Mouse (Mus musculus) stomach, embryonic 14.5 days (tissue): ENCODE results near the gene Zzef1. TPM values are rescaled to one million over a fixed set of nuclear protein-coding genes. Genes with fewer than 3 reads are reported as not detected.

Experiments
- ATAC-seq: fragments of 200-750 bp; cut with Nextera tagmentation; 2 replicates; pipeline ENCODE4 v1.8.0; 2017; ENCODE audit warnings: low read depth, moderate TSS enrichment; ENCODE audit not compliant: insufficient number of reproducible peaks, insufficient read depth, low FRiP score
- H3K27ac ChIP-seq: fragments of 300-500 bp; sonication (generic); 2 replicates; pipeline ENCODE4 v1.5.1; 2014; ENCODE audit warnings: mild to moderate bottlenecking, low read length, moderate library complexity, mixed read lengths
- H3K27me3 ChIP-seq: fragments of 300-500 bp; sonication (generic); 2 replicates; pipeline ENCODE4 v1.6.1; 2014; ENCODE audit warnings: low read length, control low read depth, mixed read lengths; ENCODE audit not compliant: control insufficient read depth, insufficient read depth
- H3K36me3 ChIP-seq: fragments of 300-500 bp; sonication (generic); 2 replicates; pipeline ENCODE4 v1.6.1; 2014; ENCODE audit warnings: mild to moderate bottlenecking, control low read depth, low read length, moderate library complexity, mixed read lengths; ENCODE audit not compliant: control insufficient read depth, insufficient read depth
- H3K4me1 ChIP-seq: fragments of 300-500 bp; sonication (generic); 2 replicates; pipeline ENCODE4 v1.6.1; 2014; ENCODE audit warnings: low read length, control low read depth, mixed read lengths; ENCODE audit not compliant: control insufficient read depth, insufficient read depth
- H3K4me2 ChIP-seq: fragments of 300-500 bp; sonication (generic); replicated peaks from 2 replicates; pipeline ENCODE4 v1.6.1; 2014; ENCODE audit warnings: low read depth, low read length, control low read depth
- H3K4me3 ChIP-seq: fragments of 300-500 bp; sonication (generic); 2 replicates; pipeline ENCODE4 v1.5.1; 2014; ENCODE audit warnings: low read depth, low read length, control low read depth
- H3K9ac ChIP-seq: fragments of 300-500 bp; sonication (generic); replicated peaks from 2 replicates; pipeline ENCODE4 v1.6.1; 2014; ENCODE audit warnings: low read depth, mild to moderate bottlenecking, control low read depth, low read length, moderate library complexity, mixed read lengths
- H3K9me3 ChIP-seq: fragments of 300-500 bp; sonication (generic); 2 replicates; pipeline ENCODE4 v1.6.1; 2016; ENCODE audit warnings: low read depth, low read length, control low read depth; ENCODE audit not compliant: control insufficient read depth
- WGBS: fragments of 180-500 bp; shearing (Covaris S2); extraction: QIAGEN DNeasy Blood & Tissue Kit; methylation state at CpG from one replicate; pipeline ENCODE4 v1.1.7; 2014; 5-methylcytosine and 5-hydroxymethylcytosine counted together
- polyA plus RNA-seq: library from polyadenylated mRNA; unstranded; fragments of >200 nt; fragmentation: Nextera tagmentation; extraction: Ambion mirVana; gene quantifications from 2 replicates; pipeline ENCODE4 v1.2.1, GENCODE M21; 2014

Gene Zzef1
- polyA plus RNA-seq, 1 experiment from 2014 or later = 13.8 TPM

DNA sequence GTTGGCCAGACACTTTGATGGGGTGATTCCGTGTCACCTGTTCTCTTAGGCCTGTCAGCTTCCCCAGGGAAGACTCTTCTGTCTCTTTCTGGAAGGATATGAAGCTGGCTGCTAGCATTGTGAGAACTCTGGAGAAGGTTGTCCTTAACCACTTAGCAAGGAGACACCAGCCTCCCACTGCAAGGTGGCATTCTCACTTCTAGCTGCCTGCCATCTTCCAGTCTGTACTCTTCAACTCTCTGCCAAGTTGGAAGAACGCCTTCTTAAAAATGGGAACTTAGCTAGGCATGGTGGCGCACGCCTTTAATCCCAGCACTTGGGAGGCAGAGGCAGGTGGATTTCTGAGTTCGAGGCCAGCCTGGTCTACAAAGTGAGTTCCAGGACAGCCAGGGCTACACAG is 17.7 kb downstream of the Zzef1 start:
- Histone ChIP-seq H3K4me2 (no peak overlapping the region), H3K9me3 (no peaks in the 10 kb centered on the region), H3K4me3 (no peak overlapping the region), H3K36me3 (peaks cover 4% of the 10 kb centered on the region; the same call in 1 of the 2 replicates), H3K9ac (no peak overlapping the region), H3K27me3 (no peaks in the 10 kb centered on the region), H3K27ac (no peak overlapping the region), H3K4me1 (no peaks in the 10 kb centered on the region)
- ATAC-seq = no peak
- WGBS = 91% methylated on average over 5 of the region's 5 CpGs

DNA sequence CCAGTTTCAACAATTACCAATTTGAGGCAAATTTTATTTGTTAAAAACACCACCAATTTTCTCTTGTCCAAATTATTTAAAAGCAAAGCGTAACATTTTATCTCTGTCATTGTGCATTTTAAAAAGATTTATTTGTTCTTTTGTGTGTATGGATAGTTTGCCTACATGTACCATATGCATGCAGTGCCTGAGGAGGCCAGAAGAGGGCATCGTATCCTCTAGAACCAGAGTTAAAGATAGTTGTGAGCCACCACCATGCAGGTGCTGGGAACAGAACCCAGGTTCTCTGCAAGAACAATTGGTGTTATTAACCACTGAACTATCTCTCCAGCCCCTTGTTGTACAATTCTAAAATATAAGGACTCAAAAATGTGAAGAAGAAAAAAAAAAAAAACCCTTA is 18.2 kb downstream of the Zzef1 start:
- ATAC-seq = no peak
- Histone ChIP-seq H3K27ac (no peak overlapping the region), H3K4me2 (no peak overlapping the region), H3K9ac (no peak overlapping the region), H3K4me1 (no peaks in the 10 kb centered on the region), H3K4me3 (no peak overlapping the region), H3K9me3 (no peaks in the 10 kb centered on the region), H3K27me3 (no peaks in the 10 kb centered on the region), H3K36me3 (peaks cover 7% of the 10 kb centered on the region)
- 74% methylated on average over 2 of the region's 2 CpGs for WGBS

DNA sequence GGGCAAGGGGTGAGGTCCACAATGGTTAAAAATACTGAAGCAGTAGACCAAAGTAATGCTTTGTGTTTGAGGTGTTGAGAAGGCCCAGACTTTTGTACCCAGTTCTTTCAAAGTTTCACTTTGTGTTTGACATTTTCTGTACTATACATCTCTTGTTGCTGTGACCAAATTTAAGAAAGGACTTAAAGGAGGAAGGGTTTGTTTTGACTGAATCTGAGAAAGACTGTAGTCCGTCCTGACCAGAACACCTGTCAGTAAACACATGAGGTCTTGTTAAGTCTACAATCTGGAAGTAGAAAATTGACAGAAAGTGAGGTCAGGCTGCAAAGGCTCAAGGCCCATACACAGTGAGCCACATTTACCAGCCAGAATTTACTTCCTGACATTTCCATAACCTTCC is 20.8 kb downstream of the Zzef1 start:
- Histone ChIP-seq H3K36me3 (peaks cover 20% of the 10 kb centered on the region), H3K27me3 (no peaks in the 10 kb centered on the region), H3K9me3 (no peaks in the 10 kb centered on the region), H3K4me2 (no peak overlapping the region), H3K4me3 (no peak overlapping the region), H3K27ac (no peak overlapping the region), H3K9ac (no peak overlapping the region), H3K4me1 (no peaks in the 10 kb centered on the region)
- 68% methylated on average over 1 of the region's 1 CpGs for WGBS
- ATAC-seq = no peak

DNA sequence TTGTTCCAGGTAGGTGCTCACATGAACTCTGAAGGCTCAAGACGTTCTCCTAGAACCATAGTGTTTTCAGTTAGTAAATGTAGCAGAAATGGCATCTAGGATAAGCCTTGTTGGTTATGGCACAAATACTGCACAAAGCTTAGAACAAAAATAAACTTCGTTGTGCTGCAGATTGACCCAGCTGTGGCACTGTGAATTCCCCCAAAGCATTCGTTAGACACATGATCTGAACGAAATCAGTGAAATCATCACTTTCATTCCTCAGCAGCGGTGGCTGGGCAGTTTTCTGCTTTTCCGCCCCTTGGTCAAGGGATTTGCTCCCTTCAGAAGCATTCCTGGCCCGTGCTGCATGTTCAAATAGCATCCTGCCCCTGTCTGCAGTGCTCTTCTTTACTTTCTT is 22.0 kb downstream of the Zzef1 start:
- H3K4me1 ChIP-seq = no peaks in the 10 kb centered on the region
- H3K4me3 ChIP-seq = no peak overlapping the region
- no peaks in the 10 kb centered on the region for H3K27me3 ChIP-seq
- no peak overlapping the region for H3K4me2 ChIP-seq
- no peaks in the 10 kb centered on the region for H3K9me3 ChIP-seq
- peaks cover 26% of the 10 kb centered on the region for H3K36me3 ChIP-seq
- ATAC-seq = no peak
- no peak overlapping the region for H3K9ac ChIP-seq
- WGBS = 86% methylated on average over 7 of the region's 7 CpGs
- no peak overlapping the region for H3K27ac ChIP-seq

DNA sequence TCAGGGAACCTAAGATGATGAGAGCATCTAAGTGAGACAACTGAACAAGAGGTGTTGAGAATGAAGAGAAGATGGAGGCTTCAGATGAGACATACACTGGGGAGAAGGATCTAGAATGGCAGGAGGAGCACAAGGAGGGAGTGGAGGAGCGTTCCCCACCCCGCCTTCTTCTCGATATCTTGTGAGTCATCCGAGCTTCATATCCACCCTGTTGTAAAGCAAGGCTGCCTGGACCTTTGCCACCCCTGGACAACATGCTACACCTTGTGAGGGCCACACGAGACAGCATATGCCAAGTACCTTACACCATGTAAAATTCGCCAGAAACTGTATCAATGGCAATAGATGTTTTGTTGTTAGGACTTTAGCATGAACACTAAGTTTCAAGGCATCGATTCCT is 25.0 kb downstream of the Zzef1 start:
- Histone ChIP-seq H3K36me3 (peaks cover 34% of the 10 kb centered on the region), H3K27ac (no peak overlapping the region), H3K27me3 (no peaks in the 10 kb centered on the region), H3K9ac (no peak overlapping the region), H3K9me3 (no peaks in the 10 kb centered on the region), H3K4me3 (no peak overlapping the region), H3K4me1 (no peaks in the 10 kb centered on the region), H3K4me2 (no peak overlapping the region)
- 93% methylated on average over 7 of the region's 7 CpGs for WGBS
- ATAC-seq = no peak

DNA sequence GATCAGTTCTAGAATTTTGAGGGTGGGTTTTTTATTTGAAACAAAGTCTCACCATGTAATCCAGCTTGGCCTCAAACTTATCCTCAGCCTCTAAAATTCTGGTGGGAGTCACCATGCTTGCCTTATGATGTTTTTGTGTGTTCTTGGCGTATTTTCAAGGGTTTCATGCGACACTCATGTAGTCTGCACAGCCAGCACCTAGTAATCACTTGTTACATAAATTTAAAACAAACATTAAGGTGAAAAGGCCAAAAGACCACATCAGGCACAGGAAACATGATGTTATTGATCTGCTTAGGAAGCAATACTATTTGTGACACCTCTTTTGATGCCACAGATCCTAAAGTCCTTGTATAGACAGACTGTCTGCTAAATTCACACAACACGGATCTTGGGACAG is 33.8 kb downstream of the Zzef1 start:
- no peak overlapping the region for H3K4me3 ChIP-seq
- H3K9me3 ChIP-seq = no peaks in the 10 kb centered on the region
- 87% methylated on average over 3 of the region's 3 CpGs for WGBS
- no peak overlapping the region for H3K4me2 ChIP-seq
- H3K9ac ChIP-seq = no peak overlapping the region
- H3K36me3 ChIP-seq = peaks cover 22% of the 10 kb centered on the region; the same call in 1 of the 2 replicates
- no peaks in the 10 kb centered on the region for H3K27me3 ChIP-seq
- no peak for ATAC-seq
- H3K4me1 ChIP-seq = no peaks in the 10 kb centered on the region
- H3K27ac ChIP-seq = no peak overlapping the region

DNA sequence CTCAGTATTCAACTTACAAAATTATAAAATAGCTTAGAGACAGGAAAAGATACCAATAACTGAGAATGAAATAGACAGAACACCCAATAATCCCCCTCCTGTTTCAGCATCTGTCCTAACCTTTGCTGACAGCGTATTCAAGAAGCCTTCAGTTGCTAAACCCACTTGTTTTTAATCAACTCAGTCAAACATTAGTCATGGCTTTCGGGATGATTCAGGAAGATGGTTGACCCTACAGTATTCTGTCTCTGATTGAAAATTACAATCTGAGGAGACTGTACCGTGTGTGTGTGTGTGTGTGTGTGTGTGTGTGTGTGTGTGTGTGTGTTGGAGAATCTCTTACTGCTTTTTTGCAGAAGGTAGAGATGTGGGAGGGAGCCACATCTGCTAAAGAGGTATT is 46.7 kb downstream of the Zzef1 start:
- Histone ChIP-seq H3K27me3 (no peaks in the 10 kb centered on the region), H3K36me3 (peaks cover 19% of the 10 kb centered on the region; the same call in 1 of the 2 replicates), H3K4me2 (no peak overlapping the region), H3K4me3 (no peak overlapping the region), H3K9me3 (no peaks in the 10 kb centered on the region), H3K27ac (no peak overlapping the region), H3K9ac (no peak overlapping the region), H3K4me1 (no peaks in the 10 kb centered on the region)
- 82% methylated on average over 3 of the region's 3 CpGs for WGBS
- no peak for ATAC-seq

DNA sequence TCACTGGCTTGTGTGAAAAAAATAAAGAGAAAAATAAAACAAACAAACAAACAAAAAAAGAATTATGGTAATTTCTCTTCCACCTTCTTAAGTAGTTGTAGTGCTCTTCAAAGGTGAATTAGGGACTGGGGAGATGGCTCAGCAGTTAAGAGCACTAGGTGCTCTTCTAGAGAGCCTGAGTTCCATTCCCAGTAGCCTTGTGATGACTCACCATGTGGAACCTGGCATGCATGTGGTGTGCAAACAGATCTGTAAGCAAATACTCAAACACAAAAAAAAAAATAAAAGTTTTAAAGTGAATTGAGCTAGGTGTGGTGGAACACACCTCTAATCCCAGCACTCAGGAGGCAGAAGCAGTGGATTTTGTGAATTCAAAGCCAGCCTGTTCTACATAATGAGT is 47.5 kb downstream of the Zzef1 start:
- Histone ChIP-seq H3K9ac (no peak overlapping the region), H3K9me3 (no peaks in the 10 kb centered on the region), H3K4me3 (no peak overlapping the region), H3K36me3 (peaks cover 22% of the 10 kb centered on the region; the same call in 1 of the 2 replicates), H3K27ac (no peak overlapping the region), H3K4me1 (no peaks in the 10 kb centered on the region), H3K4me2 (no peak overlapping the region), H3K27me3 (no peaks in the 10 kb centered on the region)
- ATAC-seq = no peak

DNA sequence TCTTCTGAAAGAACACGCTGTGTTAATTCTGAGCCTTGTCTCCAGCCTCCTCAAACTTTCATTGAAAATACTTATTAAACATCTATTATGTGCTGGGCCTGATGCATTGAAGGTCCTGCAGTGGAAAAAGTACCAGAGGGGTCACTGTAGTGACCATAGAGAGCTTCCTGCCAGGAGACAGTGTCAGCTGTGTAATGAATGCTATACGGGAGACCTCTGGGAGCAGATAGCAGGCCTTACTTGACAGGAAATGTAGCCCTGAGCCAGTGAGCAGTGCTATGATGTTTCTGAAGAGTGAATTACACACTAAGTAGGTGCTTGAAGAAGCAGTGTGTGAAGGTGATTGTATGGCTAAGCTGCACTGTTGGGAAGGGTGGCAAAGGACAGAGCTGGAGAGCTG is 49.5 kb downstream of the Zzef1 start:
- Histone ChIP-seq H3K9me3 (no peaks in the 10 kb centered on the region), H3K4me3 (no peak overlapping the region), H3K9ac (no peak overlapping the region), H3K36me3 (peaks cover 28% of the 10 kb centered on the region; the same call in 1 of the 2 replicates), H3K4me1 (no peaks in the 10 kb centered on the region), H3K4me2 (no peak overlapping the region), H3K27ac (no peak overlapping the region), H3K27me3 (no peaks in the 10 kb centered on the region)
- no peak for ATAC-seq
- WGBS = 93% methylated on average over 2 of the region's 2 CpGs
